Mouse (Mus musculus): ENCODE measurements around the gene C130032M10Rik. TPM values are rescaled to one million over a fixed set of nuclear protein-coding genes. Genes with fewer than 3 reads are reported as not detected.
A peak's percentile ranks its signal among the peaks of the same experiment; 100 is the strongest.
"Not testable (repeated sequence)": the region's sequence is repeated elsewhere in the genome, so short reads cannot be mapped to it uniquely, and the experiment has no call there.

Gene C130032M10Rik
- total RNA-seq, 2 experiments from 2014 or later = not detected

GRCm38 (mm10) chr9:114512831-114513230 is 2.7 kb upstream of the C130032M10Rik start:
- intact Hi-C loops (cut with DNase I) = no loop called here
- no peak for DNase-seq

- no peak for DNase-seq
- intact Hi-C loops (cut with DNase I) = no loop called here
Observed at GRCm38 (mm10) chr9:114517924-114518497, 2.5 kb downstream of the C130032M10Rik start.

GRCm38 (mm10) chr9:114518812-114519477 is 3.4 kb downstream of the C130032M10Rik start:
- no peak for DNase-seq
- intact Hi-C loops (cut with DNase I) = no loop called here

- DNase-seq; intact Hi-C loops (cut with DNase I): not testable (repeated sequence)
Observed at GRCm38 (mm10) chr9:114520529-114520928, 5.0 kb downstream of the C130032M10Rik start.

GRCm38 (mm10) chr9:114522041-114522440 is 6.5 kb downstream of the C130032M10Rik start:
- no peak for DNase-seq
- intact Hi-C loops (cut with DNase I) = no loop called here

- DNase-seq = no peak
- intact Hi-C loops (cut with DNase I) = no loop called here
Observed at GRCm38 (mm10) chr9:114522501-114522900, 7.0 kb downstream of the C130032M10Rik start.

- intact Hi-C loops (cut with DNase I) = no loop called here
- no peak for DNase-seq
Observed at GRCm38 (mm10) chr9:114525073-114525633, 9.7 kb downstream of the C130032M10Rik start.

- intact Hi-C loops (cut with DNase I) = no loop called here
- no peak for DNase-seq
Observed at GRCm38 (mm10) chr9:114525891-114526290, 10.4 kb downstream of the C130032M10Rik start.

GRCm38 (mm10) chr9:114526581-114526980 is 11.1 kb downstream of the C130032M10Rik start:
- intact Hi-C loops (cut with DNase I) = no loop called here
- no peak for DNase-seq

- peak; percentile 37 to 47 for DNase-seq
- intact Hi-C loops (cut with DNase I) = no loop called here
Observed at GRCm38 (mm10) chr9:114527085-114527484, 11.6 kb downstream of the C130032M10Rik start.

- intact Hi-C loops (cut with DNase I) = no loop called here
- DNase-seq = no peak
Observed at GRCm38 (mm10) chr9:114527992-114528679, 12.6 kb downstream of the C130032M10Rik start.

GRCm38 (mm10) chr9:114528680-114529048 is 13.2 kb downstream of the C130032M10Rik start:
- no peak for DNase-seq

GRCm38 (mm10) chr9:114531276-114531675 is 15.8 kb downstream of the C130032M10Rik start:
- DNase-seq = no peak
- intact Hi-C loops (cut with DNase I) = no loop called here

More at GRCm38 (mm10) chr9:114528680-114529048, 13.2 kb downstream of the C130032M10Rik start:
- intact Hi-C loops (cut with DNase I) = no loop called here

GRCm38 (mm10) chr9:114533848-114534247 is 18.4 kb downstream of the C130032M10Rik start:
- intact Hi-C loops (cut with DNase I) = no loop called here
- DNase-seq = no peak

GRCm38 (mm10) chr9:114534747-114535517 is 19.4 kb downstream of the C130032M10Rik start:
- intact Hi-C loops (cut with DNase I) = no loop called here
- no peak for DNase-seq

- intact Hi-C loops (cut with DNase I) = no loop called here
- no peak for DNase-seq
Observed at GRCm38 (mm10) chr9:114536628-114537027, 21.1 kb downstream of the C130032M10Rik start.

GRCm38 (mm10) chr9:114538996-114539563 is 23.6 kb downstream of the C130032M10Rik start:
- intact Hi-C loops (cut with DNase I) = no loop called here
- no peak for DNase-seq

GRCm38 (mm10) chr9:114541279-114541741 is 25.8 kb downstream of the C130032M10Rik start:
- intact Hi-C loops (cut with DNase I) = no loop called here
- no peak for DNase-seq

- DNase-seq = no peak
- intact Hi-C loops (cut with DNase I) = no loop called here
Observed at GRCm38 (mm10) chr9:114543882-114544753, 28.6 kb downstream of the C130032M10Rik start.

All from gastrocnemius, postnatal 36 days (tissue).